In genomic region chrX:152271189-152271588, GRCm38 (mm10) we compare ENCODE assay signal across 30 mouse cellular contexts. TPM values are rescaled to one million over a fixed set of nuclear protein-coding genes. Genes with fewer than 3 reads are reported as not detected.
DNase-seq lines count a peak whose midpoint lies in the region; ATAC-seq lines count a peak whose summit lies in the region.
"Had no signal": no experiment of that assay in that cellular context is flagged by ENCODE, and none has a peak within 500 bp of the region (broad histone marks: within the 10 kb centered on the region; RNA-seq: fewer than 3 reads in every experiment).

No protein-coding gene starts in this region.

- ATAC-seq in heart, embryonic 12.5 days (ENCODE audit: insufficient number of reproducible peaks, low FRiP score): no peak
- ATAC-seq: forebrain, postnatal 0 days; inflammation-experienced regulatory T-cells, adult 6 months; lung, postnatal 0 days had no signal

- H3K9me3 ChIP-seq in heart, embryonic 12.5 days (replicated peaks): no peaks in the 10 kb centered on the region
- H3K9me3 ChIP-seq: embryonic facial prominence, embryonic 13.5 days; forebrain, embryonic 12.5 days; G1E; hindbrain, embryonic 13.5 days; kidney, embryonic 15.5 days; limb, embryonic 13.5 days; megakaryocyte, embryonic 14.5 days; midbrain, embryonic 12.5 days had no signal

- DNase-seq in cerebellum, adult 18-20 months: peak; percentile 9 to 13
- DNase-seq in cerebellum, postnatal 4 days (ENCODE audit: low spot score in 2 of 2): no peak
- DNase-seq in heart, adult 11 months: peak; percentile 88
- peak; percentile 10 for DNase-seq in layer of hippocampus, adult 9-11 months
- no peak for DNase-seq in layer of hippocampus, adult 11-12 months (ENCODE audit: low spot score)
- peak; percentile 7 for DNase-seq in brain, adult 2 months (ENCODE audit: low read depth, low spot score)
- DNase-seq: adrenal gland, adult 8-10 months; cerebellum, adult 11 months; cerebellum, postnatal 25 days; forebrain, postnatal 0 days; gastrocnemius, postnatal 36 days; heart, postnatal 4 days; kidney, adult 11 months; kidney, postnatal 36 days; lung, adult 18-20 months; lung, postnatal 4 days; thymus, postnatal 4 days had no signal

- peaks cover 95% of the 10 kb centered on the region for H3K36me3 ChIP-seq in heart, embryonic 12.5 days

- H3K27ac ChIP-seq in heart, embryonic 12.5 days (ENCODE audit: poor library complexity, severe bottlenecking): no peak overlapping the region
- H3K27ac ChIP-seq: embryonic facial prominence, embryonic 13.5 days; forebrain, embryonic 12.5 days; hindbrain, embryonic 13.5 days; kidney, embryonic 15.5 days; left cerebral cortex, adult 2 months; limb, embryonic 13.5 days; midbrain, embryonic 12.5 days had no signal

- no peaks in the 10 kb centered on the region for H3K4me1 ChIP-seq in heart, embryonic 12.5 days (replicated peaks)
- H3K4me1 ChIP-seq: embryonic facial prominence, embryonic 13.5 days; forebrain, embryonic 12.5 days; hindbrain, embryonic 13.5 days; kidney, embryonic 15.5 days; limb, embryonic 13.5 days; midbrain, embryonic 12.5 days had no signal

- H3K27me3 ChIP-seq in heart, embryonic 12.5 days (replicated peaks): no peaks in the 10 kb centered on the region
- H3K27me3 ChIP-seq: embryonic facial prominence, embryonic 13.5 days; forebrain, embryonic 12.5 days; hindbrain, embryonic 13.5 days; kidney, embryonic 15.5 days; limb, embryonic 13.5 days; megakaryocyte, embryonic 14.5 days; midbrain, embryonic 12.5 days had no signal

- WGBS in heart, embryonic 12.5 days: 96% methylated on average over 11 of the region's 11 CpGs

- no peak overlapping the region for H3K9ac ChIP-seq in heart, embryonic 12.5 days
- H3K9ac ChIP-seq: embryonic facial prominence, embryonic 13.5 days; forebrain, embryonic 12.5 days; forebrain, postnatal 0 days; hindbrain, embryonic 13.5 days; kidney, embryonic 15.5 days; limb, embryonic 13.5 days; midbrain, embryonic 12.5 days had no signal

- no peak overlapping the region for H3K4me2 ChIP-seq in heart, embryonic 12.5 days
- H3K4me2 ChIP-seq: embryonic facial prominence, embryonic 13.5 days; forebrain, embryonic 12.5 days; hindbrain, embryonic 13.5 days; kidney, embryonic 15.5 days; limb, embryonic 13.5 days; liver, embryonic 11.5 days; midbrain, embryonic 12.5 days had no signal

- H3K4me3 ChIP-seq in heart, embryonic 12.5 days: no peak overlapping the region
- H3K4me3 ChIP-seq: embryonic facial prominence, embryonic 13.5 days; forebrain, embryonic 12.5 days; hindbrain, embryonic 13.5 days; kidney, embryonic 15.5 days; left cerebral cortex, adult 2 months; limb, embryonic 13.5 days; megakaryocyte, embryonic 14.5 days; midbrain, embryonic 12.5 days had no signal

RNA-seq across cellular contexts. Expression of gene Kdm5c, which starts 38.4 kb away (rescaled TPM):
- 49.3 and 50.5 TPM in 2 replicates for polyA plus RNA-seq in heart, embryonic 12.5 days (2016; fragmentation: Nextera tagmentation; extraction: Ambion mirVana)

RNA-seq across cellular contexts. Expression of gene Kantr, which starts 56.1 kb away (rescaled TPM):
- 8.8 and 10.9 TPM in 2 replicates for polyA plus RNA-seq in heart, embryonic 12.5 days (2016; fragmentation: Nextera tagmentation; extraction: Ambion mirVana)

Comparison
In these comparisons a context has a peak if more than half of its experiments do, and no peak if none do; other contexts are left out.
1. DNase-seq: peak in cerebellum, adult 18-20 months (2 of 2), heart, adult 11 months (single experiment), layer of hippocampus, adult 9-11 months (single experiment) and brain, adult 2 months (single experiment); none in cerebellum, postnatal 4 days (0 of 2) and layer of hippocampus, adult 11-12 months (single experiment).